Mouse (Mus musculus) bone marrow macrophage, adult 2 months (primary cell): Measurements from ENCODE around the gene Hs6st3.

ENCODE experiments used
- CTCF ChIP-seq: IDR thresholded peaks from 2 replicates; pipeline ENCODE4 v1.5.1; 2012; ENCODE audit warnings: low read depth, mild to moderate bottlenecking, low read length, moderate library complexity
- POLR2A ChIP-seq: IDR thresholded peaks from 2 replicates; pipeline ENCODE4 v1.6.1; 2012; ENCODE audit warnings: mild to moderate bottlenecking, low read depth, low read length, borderline replicate concordance

DNA sequence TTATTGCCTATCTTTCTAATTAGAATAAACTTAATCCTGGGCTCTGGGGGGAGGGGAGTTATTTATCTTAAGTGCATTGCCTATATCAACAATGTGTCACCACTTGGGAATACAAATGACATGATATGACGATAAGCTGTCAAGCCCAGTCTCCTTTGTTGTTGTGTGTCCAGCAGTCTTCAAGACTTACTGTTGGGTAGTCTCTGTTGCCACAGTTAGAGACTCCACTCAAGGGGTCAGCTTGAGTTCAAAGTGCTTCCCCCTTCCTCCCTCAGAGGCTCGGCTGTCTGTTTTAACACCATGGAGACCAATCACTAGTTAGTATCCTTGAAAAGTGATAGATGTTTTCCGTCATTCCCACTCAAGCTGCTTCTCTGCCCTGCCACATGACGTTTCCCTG, 339.7 kb downstream of the Hs6st3 start:
- TF ChIP-seq POLR2A: no peak
- no peak for TF ChIP-seq CTCF
